Mouse (Mus musculus): ENCODE measurements around the gene Asb2.

Gene Asb2

DNA sequence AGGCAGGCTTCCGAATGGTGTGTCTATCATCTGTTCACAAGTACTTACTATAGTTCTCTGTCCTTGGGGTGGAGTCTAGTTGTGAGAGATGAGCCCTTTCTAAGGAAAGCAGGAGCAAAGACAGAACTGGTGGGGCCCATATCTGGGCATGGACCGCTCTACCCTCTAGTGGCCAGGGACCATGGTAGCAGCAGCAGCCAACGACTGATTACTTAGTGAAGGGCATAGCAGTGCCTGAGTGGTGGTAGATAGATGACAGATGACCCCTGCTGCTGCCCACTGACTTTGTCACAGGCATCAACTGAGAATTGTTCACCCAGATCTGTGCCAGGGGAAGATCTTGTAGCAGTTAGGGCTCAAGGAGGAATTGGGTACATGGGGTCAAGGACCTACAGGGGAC lies 33.0 kb downstream of the Asb2 start:
- DNase-seq (ENCODE audit: low read depth, low spot score), result no peak

- DNase-seq (ENCODE audit: low read depth, low spot score), result no peak
Measured at GRCm38 (mm10) chr12:103315831-103316545, 39.8 kb downstream of the Asb2 start.

GRCm38 (mm10) chr12:103314640-103315361 lies 41.0 kb downstream of the Asb2 start:
- DNase-seq (ENCODE audit: low read depth, low spot score), result no peak

DNA sequence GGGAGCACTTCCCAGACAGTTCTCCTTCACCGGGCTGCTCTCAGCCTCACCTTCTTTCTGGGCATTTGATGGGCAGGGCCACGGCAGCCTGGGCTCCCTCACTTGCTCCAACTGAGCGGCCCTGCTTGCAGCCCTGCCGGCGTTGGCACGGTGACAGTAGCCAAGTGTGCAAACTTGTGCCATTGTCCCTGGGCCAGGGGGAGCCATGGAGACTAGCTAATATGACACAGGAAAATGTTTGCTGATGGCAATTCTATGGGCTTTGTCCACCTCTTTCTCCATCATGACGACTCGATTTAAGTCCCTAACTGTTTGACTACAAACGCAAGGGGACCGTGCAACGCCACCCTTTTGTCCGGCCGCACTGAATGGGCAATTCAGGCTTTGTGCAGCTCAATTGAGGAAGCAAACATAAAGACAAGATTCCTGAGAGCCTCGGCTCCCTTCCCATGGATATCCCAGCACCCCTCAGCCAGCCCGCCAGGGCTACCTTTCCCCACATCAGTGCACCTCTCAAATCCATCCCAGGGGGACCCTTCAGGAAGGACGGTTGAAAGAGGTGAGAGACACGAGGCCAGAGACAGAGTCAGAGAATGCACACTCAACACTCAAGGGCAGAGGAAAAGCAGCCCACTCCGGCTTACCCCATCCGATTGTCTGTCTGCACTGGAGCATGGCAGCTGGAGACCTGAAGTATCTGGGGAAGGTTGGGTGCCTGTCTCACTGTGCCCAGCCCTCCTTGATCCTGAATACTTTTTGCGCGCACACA lies 41.7 kb downstream of the Asb2 start:
- DNase-seq (ENCODE audit: low read depth, low spot score), result no peak

GRCm38 (mm10) chr12:103313274-103313673 lies 42.5 kb downstream of the Asb2 start:
- DNase-seq (ENCODE audit: low read depth, low spot score), result no peak

- DNase-seq (ENCODE audit: low read depth, low spot score), result no peak
Measured at GRCm38 (mm10) chr12:103311921-103312320, 43.9 kb downstream of the Asb2 start.

GRCm38 (mm10) chr12:103310744-103311267 lies 45.0 kb downstream of the Asb2 start, which contains the start of gene Fam181a:
Fam181a (plus strand) TSS chr12:103310975.
- DNase-seq (ENCODE audit: low read depth, low spot score), result no peak

DNA sequence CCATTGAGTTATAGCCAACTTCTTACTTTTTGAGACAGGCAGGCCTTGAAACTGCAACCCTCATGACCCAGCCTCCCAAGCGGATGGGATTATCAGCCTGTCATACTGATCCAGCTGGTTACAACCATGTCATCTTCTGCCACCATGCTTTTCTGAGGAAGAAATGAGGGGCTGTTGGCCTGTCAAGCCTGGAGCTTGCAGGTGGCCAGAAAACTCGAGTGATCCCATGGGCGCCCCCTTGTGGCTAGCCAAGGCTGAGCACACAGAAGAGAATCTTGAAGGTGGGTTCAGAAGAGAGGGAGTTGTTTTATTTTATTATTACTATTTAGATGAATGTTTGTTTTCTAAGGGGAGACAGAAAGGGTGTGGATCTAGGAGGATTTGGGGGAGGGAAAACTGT lies 49.1 kb downstream of the Asb2 start:
- DNase-seq (ENCODE audit: low read depth, low spot score), result no peak

DNA sequence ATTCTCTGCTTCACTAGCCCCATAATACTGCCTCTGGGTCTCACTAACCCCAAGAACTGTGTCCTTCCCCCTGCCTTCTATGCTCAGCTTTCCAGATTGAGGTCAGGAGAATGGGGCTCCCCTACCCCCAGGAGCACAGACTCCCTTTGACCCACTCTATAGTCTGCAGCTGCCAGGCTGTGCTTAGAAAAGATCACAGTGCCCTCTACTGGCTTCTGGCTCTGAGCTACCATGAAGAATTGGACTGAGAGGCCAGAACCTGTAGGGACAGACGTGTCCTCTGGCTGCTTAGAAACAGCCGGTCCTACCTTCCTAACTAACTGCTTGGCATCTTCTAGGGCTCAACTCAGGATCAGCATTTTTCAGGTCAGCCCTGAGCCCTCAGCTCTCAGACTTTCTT lies 49.6 kb downstream of the Asb2 start:
- DNase-seq (ENCODE audit: low read depth, low spot score), result no peak

GRCm38 (mm10) chr12:103302960-103303359 lies 52.8 kb downstream of the Asb2 start:
- DNase-seq (ENCODE audit: low read depth, low spot score), result no peak

DNA sequence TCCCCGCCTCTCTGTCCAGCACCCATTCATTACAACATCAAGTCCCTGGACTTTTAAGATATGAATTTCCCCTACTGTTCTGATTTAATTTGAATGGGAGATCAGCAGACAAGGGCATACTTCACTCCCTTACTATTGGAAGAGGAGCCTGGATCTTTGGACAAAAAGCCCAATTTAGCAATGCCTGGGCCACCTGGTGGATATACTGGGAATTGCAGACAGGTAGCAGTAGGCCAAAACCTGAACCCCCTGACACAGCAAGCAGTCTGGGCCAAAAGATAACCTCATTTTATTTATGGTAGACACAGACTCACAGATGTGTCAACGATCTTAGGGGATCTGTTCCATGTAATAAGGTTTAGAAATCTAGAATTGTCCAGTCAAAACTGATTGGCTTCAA lies 54.2 kb downstream of the Asb2 start:
- DNase-seq (ENCODE audit: low read depth, low spot score), result peak; percentile 27

- no peak for DNase-seq (ENCODE audit: low read depth, low spot score)
Measured at GRCm38 (mm10) chr12:103300493-103300892, 55.3 kb downstream of the Asb2 start.

DNA sequence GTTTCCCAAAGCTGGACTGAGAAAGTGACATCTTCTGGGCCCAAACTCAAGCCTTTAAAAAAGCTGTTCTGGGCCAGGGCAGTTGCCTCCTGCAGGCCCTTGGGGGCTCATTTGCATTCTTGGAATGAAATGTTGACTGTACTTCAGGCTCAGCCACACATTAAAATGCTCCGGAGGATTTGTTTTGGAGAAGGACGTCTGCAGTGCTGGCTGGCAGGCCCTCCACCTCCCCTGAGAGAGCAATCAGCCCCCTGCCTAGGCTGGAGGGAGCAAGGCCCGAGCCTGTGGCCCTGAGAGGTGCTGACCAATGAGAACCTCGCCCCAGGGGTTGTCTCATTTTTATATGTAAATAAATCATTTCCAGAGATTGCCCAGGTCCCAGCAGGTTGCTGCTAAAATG lies 59.5 kb downstream of the Asb2 start:
- DNase-seq (ENCODE audit: low read depth, low spot score), result no peak

DNA sequence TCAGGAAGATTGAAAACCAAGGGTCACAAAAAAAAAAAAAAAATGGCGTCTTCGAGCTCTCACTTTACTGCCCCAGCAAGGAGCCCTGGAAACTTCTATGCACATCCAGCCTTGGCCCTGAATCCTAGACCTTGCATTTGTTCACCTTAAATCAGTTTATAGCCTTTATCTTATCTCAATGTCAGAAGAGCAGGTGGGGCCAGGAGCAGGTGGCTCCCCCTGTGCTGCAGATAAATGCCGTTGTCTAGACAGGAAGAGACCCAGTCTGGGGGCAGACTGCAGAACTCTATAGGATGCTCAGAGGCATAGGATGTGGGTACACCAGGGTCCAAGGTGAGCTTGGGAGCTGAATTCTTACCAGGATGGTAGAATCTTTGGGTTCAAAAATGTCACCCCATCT lies 63.4 kb downstream of the Asb2 start:
- no peak for DNase-seq (ENCODE audit: low read depth, low spot score)

DNA sequence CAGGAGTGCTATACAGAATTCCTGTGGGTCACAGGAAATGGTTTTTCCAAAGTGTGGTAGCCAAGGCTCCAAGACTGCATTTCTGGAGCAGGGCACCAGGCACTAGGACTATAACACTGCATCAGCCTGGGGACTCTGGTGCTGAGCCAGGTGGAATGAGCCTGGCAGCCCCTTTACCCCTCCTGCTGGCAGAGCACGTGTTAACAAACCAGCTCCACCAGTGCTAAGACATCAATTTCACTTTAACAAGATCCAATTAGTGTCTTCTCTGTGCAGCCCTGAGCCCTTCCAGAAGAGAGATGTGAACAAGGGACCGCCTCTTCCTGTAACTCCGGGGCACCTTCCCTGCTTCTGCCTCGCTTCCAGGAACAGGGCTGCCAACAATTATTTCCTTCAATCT lies 68.5 kb downstream of the Asb2 start:
- DNase-seq (ENCODE audit: low read depth, low spot score), result no peak

- DNase-seq (ENCODE audit: low read depth, low spot score), result no peak
Measured at GRCm38 (mm10) chr12:103283411-103283810, 72.4 kb downstream of the Asb2 start.

- no peak for DNase-seq (ENCODE audit: low read depth, low spot score)
Measured at GRCm38 (mm10) chr12:103282936-103283335, 72.9 kb downstream of the Asb2 start.

DNA sequence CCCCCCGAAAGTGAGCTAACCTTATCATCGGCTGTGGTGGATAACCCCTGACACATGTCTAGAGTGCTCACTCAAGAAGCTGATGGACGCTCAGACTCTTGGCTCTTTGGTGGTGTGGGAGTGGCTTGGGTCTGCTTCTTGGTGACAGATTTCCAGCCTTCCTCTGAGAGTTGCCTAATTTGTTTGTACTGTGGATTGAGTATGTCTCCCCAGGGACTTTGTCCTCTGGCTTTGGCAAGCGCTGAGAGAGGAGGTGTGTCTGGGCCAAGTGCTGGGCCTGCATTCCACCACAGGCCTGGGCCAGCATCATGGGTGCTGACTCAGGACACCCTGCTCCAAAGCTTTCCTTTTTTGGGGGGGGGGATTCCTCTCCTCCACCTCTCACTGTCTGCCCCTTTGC lies 73.9 kb downstream of the Asb2 start:
- no peak for DNase-seq (ENCODE audit: low read depth, low spot score)

DNA sequence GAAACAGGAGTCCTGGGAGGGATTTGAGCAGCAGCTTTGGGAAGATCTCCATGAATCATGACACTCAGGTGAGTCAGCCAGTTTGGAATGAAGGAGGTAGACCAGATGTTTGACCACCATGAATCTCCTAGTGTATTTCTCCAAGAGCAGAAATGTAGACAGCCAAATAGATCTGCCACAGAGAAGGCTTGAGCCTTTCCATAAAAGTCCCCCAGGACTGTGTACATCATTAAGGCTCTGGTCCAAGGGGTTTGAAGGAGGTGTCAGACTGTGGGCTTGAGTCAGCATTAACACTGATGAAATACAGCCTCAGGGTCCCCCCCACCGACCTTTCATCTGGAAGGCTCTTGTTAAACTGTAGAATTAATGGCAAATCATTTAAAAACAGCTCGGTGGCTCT lies 74.3 kb downstream of the Asb2 start:
- no peak for DNase-seq (ENCODE audit: low read depth, low spot score)

DNA sequence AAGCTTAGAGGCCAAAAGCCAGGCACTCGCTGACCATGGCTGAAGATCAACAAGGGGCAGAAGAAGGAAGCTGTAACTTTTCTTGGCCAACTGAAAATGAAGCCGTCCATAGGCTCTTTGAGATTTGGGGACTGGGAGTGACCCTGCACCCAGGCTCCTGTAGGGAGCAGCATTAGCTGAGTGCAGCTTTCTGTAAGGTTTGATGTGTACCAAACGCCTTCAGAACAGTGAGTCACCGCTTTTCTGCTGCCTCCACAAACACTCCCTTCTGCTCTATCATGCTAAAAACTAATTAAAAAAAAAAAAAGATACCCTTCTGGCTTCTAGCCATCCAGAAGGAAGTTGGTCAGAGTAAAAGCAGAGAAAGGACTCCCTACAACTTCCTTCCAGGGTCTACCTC lies 79.4 kb downstream of the Asb2 start:
- DNase-seq (ENCODE audit: low read depth, low spot score), result peak; percentile 65

GRCm38 (mm10) chr12:103273732-103274131 lies 82.1 kb downstream of the Asb2 start:
- DNase-seq (ENCODE audit: low read depth, low spot score), result no peak

DNA sequence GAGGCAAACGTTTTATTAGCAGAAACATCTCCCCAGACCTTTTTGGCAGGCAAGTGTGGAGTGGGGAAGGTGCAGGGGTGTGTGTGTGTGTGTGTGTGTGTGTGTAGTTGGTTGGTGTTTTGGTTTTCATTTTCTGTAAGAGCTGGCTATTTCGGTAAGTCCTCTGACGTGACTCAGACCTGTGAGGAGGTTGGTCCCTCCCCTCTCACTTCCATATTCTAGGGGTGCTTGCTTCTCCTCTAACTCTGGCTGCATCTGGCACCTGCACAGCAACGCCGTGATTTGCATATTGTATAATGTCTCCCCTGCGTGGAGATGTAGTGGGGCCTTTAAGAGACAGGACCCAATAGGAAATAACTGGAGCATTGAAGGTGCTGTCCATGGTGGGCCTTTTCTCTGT lies 82.8 kb downstream of the Asb2 start:
- DNase-seq (ENCODE audit: low read depth, low spot score), result peak; percentile 10

All from telencephalon, adult 2 months (tissue).